Mouse (Mus musculus) midbrain, embryonic 10.5 days (tissue): ENCODE data around the gene Fbln2. TPM values are rescaled to one million over a fixed set of nuclear protein-coding genes. Genes with fewer than 3 reads are reported as not detected.

ENCODE experiments used
- DNase-seq: peaks from one replicate; pipeline ENCODE4 v3.0.0-alpha.2; 2017; ENCODE audit warnings: low spot score
- H3K27ac ChIP-seq: fragments of 300-500 bp; sonication (generic); replicated peaks from 2 replicates; pipeline ENCODE4 v1.5.1; 2016; ENCODE audit warnings: mild to moderate bottlenecking
- H3K27me3 ChIP-seq: fragments of 300-500 bp; sonication (generic); 2 replicates; pipeline ENCODE4 v1.6.1; 2016; ENCODE audit warnings: low read depth, mild to moderate bottlenecking; ENCODE audit not compliant: poor library complexity, severe bottlenecking
- H3K36me3 ChIP-seq: fragments of 300-500 bp; sonication (generic); 2 replicates; pipeline ENCODE4 v1.6.1; 2016; ENCODE audit warnings: mild to moderate bottlenecking, moderate library complexity
- H3K4me1 ChIP-seq: fragments of 300-500 bp; sonication (generic); 2 replicates; pipeline ENCODE4 v1.6.1; 2016
- H3K4me3 ChIP-seq: fragments of 300-500 bp; sonication (generic); 2 replicates; pipeline ENCODE4 v1.5.1; 2016; ENCODE audit warnings: mild to moderate bottlenecking, moderate library complexity
- H3K9me3 ChIP-seq: fragments of 300-500 bp; sonication (generic); replicated peaks from 2 replicates; pipeline ENCODE4 v1.6.1; 2016; ENCODE audit warnings: mild to moderate bottlenecking
- WGBS: fragments of 180-500 bp; shearing (Covaris S2); methylation state at CpG from one replicate; pipeline ENCODE4 v1.1.7; 2016; 5-methylcytosine and 5-hydroxymethylcytosine counted together
- polyA plus RNA-seq: library from polyadenylated mRNA; unstranded; fragments of >200 nt; fragmentation: Nextera tagmentation; extraction: Ambion mirVana; gene quantifications from 2 replicates; pipeline ENCODE4 v1.2.1, GENCODE M21; 2016

Gene Fbln2
- polyA plus RNA-seq, 1 experiment from 2014 or later: 24.2 TPM

DNA sequence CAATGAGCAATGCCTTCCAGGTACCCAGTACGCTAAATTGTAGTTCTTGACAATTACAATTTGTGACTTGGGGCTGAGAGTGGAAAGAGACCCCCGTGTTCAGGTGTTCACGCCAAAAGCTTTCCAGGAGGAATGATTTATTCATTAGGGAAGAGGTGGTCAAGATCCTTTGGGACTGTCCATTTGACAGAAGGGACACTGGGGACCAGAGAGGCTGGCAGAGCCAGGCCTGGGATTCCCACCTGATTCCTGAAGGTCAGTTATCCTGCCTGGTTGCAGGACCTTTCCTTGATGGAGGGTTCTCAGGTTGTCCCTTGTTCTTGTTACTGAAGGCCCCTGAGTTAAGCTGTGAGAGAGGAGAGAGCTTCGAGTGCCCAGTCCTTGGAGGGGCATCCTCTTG, 74.9 kb downstream of the Fbln2 start:
- Histone ChIP-seq H3K4me1 (peaks cover 54% of the 10 kb centered on the region), H3K4me3 (no peak overlapping the region), H3K9me3 (no peaks in the 10 kb centered on the region), H3K36me3 (no peaks in the 10 kb centered on the region), H3K27me3 (peaks cover 92% of the 10 kb centered on the region), H3K27ac (0 out of 2 replicates have a peak overlapping the region, but pooled peaks have one; percentile 24)
- no peak for DNase-seq
- WGBS: 61% methylated on average over 4 of the region's 4 CpGs

DNA sequence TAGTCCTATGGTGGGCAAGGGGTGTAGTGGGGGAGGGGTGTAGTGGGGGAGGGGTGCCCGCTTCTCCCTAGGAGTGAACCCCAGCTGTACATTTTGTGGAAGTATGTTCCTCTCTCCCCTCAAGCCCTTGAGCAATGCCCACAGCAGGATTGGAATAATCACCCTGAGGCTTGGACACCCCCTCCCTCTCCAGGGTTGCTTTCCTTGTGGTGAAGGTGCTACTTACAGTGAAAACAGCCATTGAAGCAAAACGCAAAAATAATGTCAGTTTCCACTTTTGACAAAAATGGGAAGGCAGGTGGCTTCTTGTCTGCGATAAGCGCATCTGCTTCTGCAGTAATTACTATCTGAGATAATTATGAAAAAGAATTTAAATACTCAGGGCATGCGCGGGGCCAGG, 75.4 kb downstream of the Fbln2 start:
- Histone ChIP-seq H3K27ac (0 out of 2 replicates have a peak overlapping the region, but pooled peaks have one; percentile 24), H3K4me1 (peaks cover 54% of the 10 kb centered on the region), H3K9me3 (no peaks in the 10 kb centered on the region), H3K27me3 (peaks cover 88% of the 10 kb centered on the region), H3K4me3 (no peak overlapping the region), H3K36me3 (no peaks in the 10 kb centered on the region)
- WGBS: 79% methylated on average over 6 of the region's 6 CpGs
- no peak for DNase-seq

DNA sequence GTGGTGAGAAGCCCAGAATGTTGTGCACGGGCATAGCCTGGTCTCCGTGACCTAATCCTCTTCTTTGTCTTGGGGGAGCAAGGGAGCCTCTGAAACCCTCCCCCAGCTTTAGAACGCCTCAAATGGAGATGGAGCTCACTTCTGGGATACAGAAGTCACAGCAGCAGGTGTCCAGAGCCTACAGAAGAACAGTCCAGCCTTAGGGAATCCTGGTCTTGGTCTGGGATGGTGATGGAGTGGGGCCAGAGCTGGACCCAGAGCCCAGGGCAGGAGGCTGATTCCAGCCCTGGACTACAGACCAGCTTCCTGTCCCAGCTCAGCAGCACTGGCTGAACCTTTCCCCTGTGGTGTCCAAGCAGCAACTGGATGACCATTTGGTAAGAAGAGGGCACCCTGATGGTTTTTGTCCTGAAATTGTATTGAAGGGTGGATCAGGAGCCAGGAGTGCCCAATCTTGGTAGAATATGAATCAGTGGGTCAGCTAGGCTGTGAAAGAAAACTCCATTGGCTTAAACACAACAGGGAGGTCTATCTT, 76.1 kb downstream of the Fbln2 start:
- 45% methylated on average over 3 of the region's 3 CpGs for WGBS
- no peak overlapping the region for H3K4me3 ChIP-seq
- DNase-seq: no peak
- H3K27ac ChIP-seq: peak overlapping the region; percentile 68
- H3K36me3 ChIP-seq: no peaks in the 10 kb centered on the region
- H3K9me3 ChIP-seq: no peaks in the 10 kb centered on the region
- H3K4me1 ChIP-seq: peaks cover 54% of the 10 kb centered on the region
- H3K27me3 ChIP-seq: peaks cover 81% of the 10 kb centered on the region

DNA sequence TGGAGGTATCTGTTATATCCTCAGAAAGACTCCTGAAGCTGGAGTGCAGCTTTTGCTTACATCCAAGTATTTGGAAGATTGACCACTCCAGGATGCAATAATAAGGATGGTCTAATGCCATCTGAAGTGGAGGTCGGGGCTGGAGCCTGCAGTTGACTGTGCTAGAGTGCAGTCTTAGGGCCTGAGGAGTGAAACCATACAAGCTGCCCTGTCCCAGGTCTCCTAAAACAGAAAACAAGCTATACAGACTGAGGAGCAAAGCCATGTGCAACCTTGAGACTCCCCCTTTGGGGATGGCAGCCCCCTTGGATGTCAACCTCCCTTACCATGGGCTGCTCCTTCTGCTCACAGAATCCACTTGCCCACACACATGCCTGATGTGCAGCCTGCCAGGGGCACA, 76.7 kb downstream of the Fbln2 start:
- 0 out of 2 replicates have a peak overlapping the region, but pooled peaks have one; percentile 55 for H3K27ac ChIP-seq
- 85% methylated on average over 1 of the region's 1 CpGs for WGBS
- peaks cover 52% of the 10 kb centered on the region for H3K4me1 ChIP-seq
- no peaks in the 10 kb centered on the region for H3K9me3 ChIP-seq
- DNase-seq: no peak
- H3K27me3 ChIP-seq: peaks cover 74% of the 10 kb centered on the region
- no peak overlapping the region for H3K4me3 ChIP-seq
- H3K36me3 ChIP-seq: no peaks in the 10 kb centered on the region

DNA sequence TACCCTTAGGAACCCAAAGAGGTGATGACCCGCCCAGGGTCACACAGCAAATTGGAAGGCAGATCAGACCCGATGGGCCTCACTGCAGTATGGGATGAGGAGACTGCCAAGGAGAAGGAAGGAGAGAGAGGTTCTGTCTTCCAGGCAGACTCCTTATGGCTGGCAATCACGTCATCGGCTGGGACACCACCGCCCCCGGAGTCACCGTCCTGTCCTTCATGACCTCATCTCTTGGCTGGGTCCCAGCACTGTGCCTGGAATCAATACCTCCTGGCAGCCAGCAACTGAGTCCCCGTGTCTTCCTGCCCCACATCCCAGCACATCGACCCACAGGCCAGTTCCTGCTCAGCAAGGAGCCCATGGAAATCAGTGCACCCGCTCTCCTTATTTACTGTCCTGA, 78.7 kb downstream of the Fbln2 start:
- Histone ChIP-seq H3K27ac (0 out of 2 replicates have a peak overlapping the region, but pooled peaks have one; percentile 29), H3K9me3 (no peaks in the 10 kb centered on the region), H3K4me3 (no peak overlapping the region), H3K4me1 (peaks cover 33% of the 10 kb centered on the region), H3K36me3 (no peaks in the 10 kb centered on the region), H3K27me3 (peaks cover 55% of the 10 kb centered on the region)
- DNase-seq: no peak
- 87% methylated on average over 10 of the region's 10 CpGs for WGBS

DNA sequence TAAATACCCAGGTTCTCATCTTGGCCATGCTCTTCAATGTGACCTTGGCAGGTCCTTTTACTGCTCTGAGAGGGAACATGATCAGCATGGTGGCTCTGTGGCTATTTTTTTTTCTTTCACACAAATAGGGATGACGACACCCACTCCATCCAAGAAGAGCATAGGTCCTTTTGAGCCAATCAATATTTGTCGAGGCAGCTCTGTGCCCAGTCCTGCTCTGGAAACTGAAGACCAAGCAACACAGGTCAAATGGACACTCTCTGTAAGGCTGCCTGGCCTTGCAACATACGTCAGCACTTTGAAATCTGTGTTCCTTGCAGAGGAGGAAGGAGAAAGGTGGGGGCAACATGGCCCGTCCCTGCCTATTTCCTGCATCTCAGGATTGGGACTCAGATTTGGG, 83.2 kb downstream of the Fbln2 start:
- peaks cover 17% of the 10 kb centered on the region for H3K4me1 ChIP-seq
- H3K36me3 ChIP-seq: no peaks in the 10 kb centered on the region
- no peaks in the 10 kb centered on the region for H3K9me3 ChIP-seq
- 84% methylated on average over 4 of the region's 4 CpGs for WGBS
- no peak for DNase-seq
- peaks cover 32% of the 10 kb centered on the region; the same call in 1 of the 2 replicates for H3K27me3 ChIP-seq
- H3K4me3 ChIP-seq: no peak overlapping the region
- no peak overlapping the region for H3K27ac ChIP-seq

DNA sequence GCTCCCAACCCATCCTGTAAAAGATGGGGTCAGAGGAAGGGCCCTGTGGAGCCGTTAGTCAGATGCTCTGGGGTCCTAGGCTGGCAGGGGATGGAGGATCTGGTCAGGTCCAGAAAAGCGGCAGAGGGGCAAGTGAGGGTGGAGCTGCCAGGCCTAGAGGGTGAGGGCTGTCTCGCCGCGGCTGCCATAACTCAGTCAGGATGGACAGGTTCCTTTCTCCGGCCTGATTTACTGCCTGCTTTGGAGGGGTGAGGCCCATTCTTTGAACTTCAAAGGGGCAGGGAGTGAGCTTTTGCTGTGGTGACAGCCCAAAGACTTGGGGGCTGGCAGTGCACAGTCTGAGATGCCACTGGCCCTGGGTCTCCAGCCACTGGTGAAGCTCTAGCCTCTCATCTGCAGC, 86.6 kb downstream of the Fbln2 start:
- Histone ChIP-seq H3K27me3 (peaks cover 24% of the 10 kb centered on the region; the same call in 1 of the 2 replicates), H3K4me3 (no peak overlapping the region), H3K4me1 (peaks cover 42% of the 10 kb centered on the region), H3K36me3 (no peaks in the 10 kb centered on the region), H3K27ac (peak overlapping the region; percentile 63; the same call in 1 of the 2 replicates), H3K9me3 (no peaks in the 10 kb centered on the region)
- 59% methylated on average over 6 of the region's 6 CpGs for whole genome bisulfite sequencing
- DNase-seq: no peak

DNA sequence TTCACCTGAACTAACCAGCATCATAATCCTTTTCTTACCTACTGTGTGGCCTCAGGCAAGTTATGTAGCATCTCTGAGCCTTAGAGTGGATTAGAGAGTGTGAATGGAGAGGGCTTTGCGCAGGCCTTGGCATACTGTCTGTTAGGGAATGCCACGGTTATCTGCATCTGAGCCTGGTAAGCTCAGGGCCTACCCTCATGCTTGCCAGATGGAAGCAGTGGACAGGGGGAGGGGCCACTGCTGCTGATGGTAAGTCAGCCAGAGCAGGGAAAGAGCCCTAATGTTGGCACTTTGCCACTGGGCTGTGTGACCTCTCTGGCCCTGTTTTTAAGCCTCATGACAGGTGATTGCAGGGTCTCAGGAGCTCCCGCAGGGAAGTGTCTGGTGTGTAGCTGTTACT, 87.8 kb downstream of the Fbln2 start:
- Histone ChIP-seq H3K27me3 (peaks cover 24% of the 10 kb centered on the region), H3K27ac (peak overlapping the region; percentile 87), H3K4me3 (no peak overlapping the region), H3K4me1 (peaks cover 42% of the 10 kb centered on the region), H3K9me3 (no peaks in the 10 kb centered on the region), H3K36me3 (no peaks in the 10 kb centered on the region)
- WGBS: 81% methylated on average over 3 of the region's 3 CpGs
- DNase-seq: no peak

DNA sequence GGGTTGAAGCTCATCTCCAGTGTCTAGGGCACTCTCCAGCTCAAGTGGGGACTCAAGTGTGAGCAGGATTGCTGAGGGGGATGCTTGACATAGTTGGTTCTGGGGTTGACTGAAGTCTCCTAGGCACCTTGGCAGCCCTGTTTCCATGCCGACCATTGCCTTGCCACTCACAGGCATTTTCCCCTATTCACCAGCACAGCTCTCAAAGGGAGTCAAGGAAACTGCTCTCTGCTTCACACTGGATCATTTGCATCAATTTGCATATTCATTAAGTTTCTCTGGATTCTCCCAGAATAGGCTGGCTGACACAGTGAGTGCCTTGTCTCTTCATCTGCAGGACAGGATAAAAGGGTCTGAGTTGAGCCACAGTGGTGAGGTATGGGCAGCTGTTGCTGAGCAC, 89.6 kb downstream of the Fbln2 start:
- peak overlapping the region; percentile 87 for H3K27ac ChIP-seq
- WGBS: 31% methylated on average over 1 of the region's 1 CpGs
- DNase-seq: peak; percentile 72

DNA sequence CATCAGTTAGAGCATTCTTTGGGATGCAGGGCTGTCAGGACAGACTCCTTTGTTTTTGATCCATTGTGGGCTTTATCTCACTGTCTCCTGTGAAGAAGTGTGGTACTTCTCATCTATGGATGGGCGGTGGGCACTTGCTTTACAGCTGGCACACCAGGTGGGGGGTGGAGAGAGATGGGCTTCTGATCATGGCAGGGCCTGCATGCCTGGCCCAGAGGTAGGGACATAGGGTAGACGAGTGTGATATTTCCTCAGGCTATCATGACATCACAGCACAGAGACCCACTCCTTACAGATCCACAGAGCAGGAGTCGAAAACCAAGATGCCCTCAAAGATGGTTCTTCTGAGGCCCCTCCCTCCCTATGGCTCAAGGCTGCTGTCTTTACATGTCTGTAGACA, 90.1 kb downstream of the Fbln2 start:
- Histone ChIP-seq H3K27me3 (peaks cover 20% of the 10 kb centered on the region), H3K4me3 (no peak overlapping the region)
- 83% methylated on average over 3 of the region's 3 CpGs for WGBS

More for the DNA sequence above, 89.6 kb downstream of the Fbln2 start:
- peaks cover 24% of the 10 kb centered on the region for H3K27me3 ChIP-seq
- H3K9me3 ChIP-seq: no peaks in the 10 kb centered on the region
- no peaks in the 10 kb centered on the region for H3K36me3 ChIP-seq
- H3K4me1 ChIP-seq: peaks cover 42% of the 10 kb centered on the region
- no peak overlapping the region for H3K4me3 ChIP-seq

DNA sequence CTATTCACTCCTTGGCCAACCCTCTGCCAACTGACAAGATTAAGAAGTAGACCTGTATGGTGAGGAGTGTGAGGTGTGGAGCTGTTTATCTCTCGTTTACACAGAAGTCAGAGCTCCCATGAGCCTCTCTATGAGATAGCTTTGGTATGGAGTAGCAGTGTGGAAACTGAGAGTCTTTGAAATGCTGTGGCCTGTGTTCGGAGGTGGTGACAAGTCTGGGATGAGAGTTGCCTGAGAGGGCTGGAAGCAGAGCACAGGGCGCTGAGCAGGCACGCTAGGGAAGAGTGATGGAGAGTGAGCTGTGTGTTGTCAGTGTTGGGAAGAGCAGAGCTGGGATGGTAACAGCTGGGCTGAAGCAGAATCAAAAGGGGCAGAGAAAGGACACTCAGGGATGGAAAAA, 91.9 kb downstream of the Fbln2 start:
- Histone ChIP-seq H3K9me3 (no peaks in the 10 kb centered on the region), H3K27ac (peak overlapping the region; percentile 49), H3K4me3 (no peak overlapping the region), H3K4me1 (peaks cover 36% of the 10 kb centered on the region), H3K36me3 (no peaks in the 10 kb centered on the region), H3K27me3 (peaks cover 7% of the 10 kb centered on the region)
- 86% methylated on average over 4 of the region's 4 CpGs for whole genome bisulfite sequencing
- DNase-seq: no peak

More for the DNA sequence above, 90.1 kb downstream of the Fbln2 start:
- Histone ChIP-seq H3K27ac (peak overlapping the region; percentile 87), H3K36me3 (no peaks in the 10 kb centered on the region), H3K9me3 (no peaks in the 10 kb centered on the region), H3K4me1 (peaks cover 42% of the 10 kb centered on the region)
- DNase-seq: no peak

DNA sequence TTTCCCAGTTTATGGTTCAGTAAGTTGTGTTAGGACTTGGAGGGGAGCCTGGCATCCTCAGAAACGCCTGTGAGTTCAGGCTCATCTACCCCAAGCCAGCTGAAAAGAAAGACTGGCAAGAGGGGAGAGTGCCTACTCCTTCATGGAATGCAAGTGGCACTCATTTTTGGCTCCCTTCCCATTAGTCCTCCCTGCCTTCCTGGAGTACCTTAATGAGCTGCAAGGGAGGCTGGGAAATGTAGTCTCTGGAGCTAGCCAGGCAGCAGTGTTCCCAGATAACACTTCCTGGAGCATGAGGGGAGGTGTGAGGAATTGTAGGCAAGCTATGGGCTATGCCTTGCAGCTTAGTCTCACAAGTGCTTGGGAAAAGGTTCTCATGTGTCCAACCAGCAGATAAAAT, 95.7 kb downstream of the Fbln2 start:
- 59% methylated on average over 1 of the region's 1 CpGs for whole genome bisulfite sequencing
- Histone ChIP-seq H3K27ac (no peak overlapping the region), H3K4me3 (no peak overlapping the region), H3K27me3 (peaks cover 8% of the 10 kb centered on the region; the same call in 1 of the 2 replicates), H3K9me3 (no peaks in the 10 kb centered on the region), H3K36me3 (no peaks in the 10 kb centered on the region), H3K4me1 (no peaks in the 10 kb centered on the region)
- DNase-seq: no peak

DNA sequence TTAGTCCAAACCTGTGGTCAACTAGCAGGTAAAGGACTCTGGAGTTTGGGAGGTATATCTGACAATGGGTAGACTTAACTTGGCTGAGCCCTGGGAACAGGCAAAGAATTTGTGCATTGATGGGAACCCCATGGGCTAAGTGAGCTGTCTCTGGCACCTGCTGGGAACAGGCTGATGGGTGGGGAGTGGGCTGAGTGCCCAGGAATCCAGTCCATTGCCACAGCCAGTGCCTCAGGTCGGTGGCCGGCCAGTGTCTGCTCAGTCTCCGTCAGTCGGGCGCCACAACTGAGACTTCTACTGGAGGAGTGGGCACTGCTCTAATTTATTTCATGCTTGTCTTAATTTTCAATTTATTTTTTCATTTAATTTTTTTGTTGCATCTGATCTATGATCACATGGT, 98.9 kb downstream of the Fbln2 start:
- H3K9me3 ChIP-seq: peaks cover 8% of the 10 kb centered on the region; the same call in 1 of the 2 replicates
- 86% methylated on average over 5 of the region's 5 CpGs for WGBS
- no peak for DNase-seq
- no peaks in the 10 kb centered on the region for H3K36me3 ChIP-seq
- no peak overlapping the region for H3K27ac ChIP-seq
- no peak overlapping the region for H3K4me3 ChIP-seq
- peaks cover 8% of the 10 kb centered on the region; the same call in 1 of the 2 replicates for H3K27me3 ChIP-seq
- no peaks in the 10 kb centered on the region for H3K4me1 ChIP-seq
